Mouse (Mus musculus): ENCODE data around the gene Lsm7.

DNA sequence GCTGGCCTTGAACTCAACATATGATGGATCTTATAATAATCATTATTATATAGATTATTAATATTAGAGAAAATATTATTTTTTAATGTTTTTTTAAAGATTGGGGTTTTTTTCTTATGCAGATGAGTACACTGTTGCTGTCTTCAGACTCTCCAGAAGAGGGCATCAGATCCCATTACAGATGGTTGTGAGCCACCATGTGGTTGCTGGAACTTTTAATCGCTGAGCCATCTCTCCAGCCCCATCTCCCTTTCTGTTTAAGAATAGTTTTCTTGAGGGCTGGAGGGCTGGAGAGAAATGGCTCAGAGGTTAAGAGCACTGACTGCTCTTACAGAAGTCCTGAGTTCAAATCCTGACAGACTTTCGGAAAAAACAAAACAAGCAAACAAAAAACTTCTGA, 33.0 kb downstream of the Lsm7 start:
- no peak for TF ChIP-seq EP300 (IDR thresholded peaks at IDR 0.05; ENCODE audit: low read length)
- TF ChIP-seq ZKSCAN1 (IDR thresholded peaks at IDR 0.05; ENCODE audit: borderline replicate concordance, low read depth, low read length), result no peak
- TF ChIP-seq MAZ (IDR thresholded peaks at IDR 0.05; ENCODE audit: low read depth, low read length), result no peak

All from CH12.LX (cell line).